Mouse (Mus musculus) liver, adult (tissue): ENCODE results near the gene Rnaseh2c.

ENCODE experiments used
- GATA4 ChIP-seq: IDR thresholded peaks from 2 replicates; pipeline ENCODE4 v1.6.1; 2014; ENCODE audit warnings: mild to moderate bottlenecking, low read length; ENCODE audit not compliant: insufficient replicate concordance

Gene Rnaseh2c

DNA sequence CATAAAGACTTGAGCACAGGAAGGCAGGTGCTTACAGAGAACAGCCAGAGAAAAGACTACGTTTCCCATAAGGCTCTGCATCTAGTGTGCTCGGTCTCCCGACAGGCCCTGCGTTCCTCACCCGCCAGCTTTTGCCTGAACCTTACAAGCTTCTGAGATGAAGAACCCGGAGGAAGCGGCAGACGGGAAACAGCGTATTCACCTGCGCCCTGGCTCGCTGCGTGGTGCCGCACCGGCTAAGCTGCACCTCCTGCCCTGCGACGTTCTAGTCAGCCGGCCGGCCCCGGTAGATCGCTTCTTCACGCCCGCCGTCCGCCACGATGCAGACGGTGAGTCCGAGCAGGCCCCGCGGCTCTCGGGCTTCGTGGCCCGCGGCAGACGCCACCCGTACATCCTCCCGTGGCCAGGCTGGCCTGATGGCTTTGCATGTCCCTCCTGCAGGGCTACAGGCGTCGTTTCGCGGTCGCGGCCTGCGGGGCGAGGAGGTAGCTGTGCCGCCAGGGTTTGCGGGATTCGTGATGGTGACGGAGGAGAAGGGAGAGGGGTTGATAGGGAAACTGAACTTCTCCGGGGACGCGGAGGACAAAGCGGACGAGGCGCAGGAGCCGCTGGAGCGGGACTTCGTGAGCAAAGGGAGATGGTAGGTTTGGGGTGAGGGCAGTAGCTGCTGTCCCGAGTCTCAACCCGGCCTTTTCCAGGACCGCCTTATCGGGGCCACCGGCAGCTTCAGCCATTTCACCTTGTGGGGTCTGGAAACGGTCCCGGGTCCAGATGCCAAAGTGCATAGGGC lies at the start of gene Rnaseh2c:
TSS of gene Rnaseh2c (plus strand) at position 122 of the 790 bp plus-strand sequence.
- no peak for TF ChIP-seq GATA4

DNA sequence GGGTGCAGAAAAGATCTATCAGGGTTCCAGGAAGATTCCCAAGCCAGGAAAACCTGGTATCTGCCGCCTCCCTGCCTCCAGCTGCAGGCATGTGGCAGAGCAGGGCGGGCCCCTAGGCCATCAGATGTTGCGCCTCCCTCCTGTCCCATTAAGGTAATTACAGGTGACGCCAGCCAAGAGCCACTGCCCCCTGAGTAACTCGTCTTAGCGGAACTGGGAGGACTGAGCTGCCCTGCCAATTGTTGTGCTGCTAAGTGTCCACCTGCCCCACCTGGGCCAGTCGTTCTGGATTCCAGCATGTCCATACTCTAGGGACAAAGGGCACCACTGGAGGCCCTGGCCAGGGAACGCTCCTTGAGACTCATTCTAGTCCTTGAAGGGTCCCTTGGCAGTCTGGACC lies 47.9 kb upstream of the Rnaseh2c start:
- no peak for TF ChIP-seq GATA4

- no peak for TF ChIP-seq GATA4
Measured at GRCm38 (mm10) chr19:5554212-5554611, 47.5 kb upstream of the Rnaseh2c start.

DNA sequence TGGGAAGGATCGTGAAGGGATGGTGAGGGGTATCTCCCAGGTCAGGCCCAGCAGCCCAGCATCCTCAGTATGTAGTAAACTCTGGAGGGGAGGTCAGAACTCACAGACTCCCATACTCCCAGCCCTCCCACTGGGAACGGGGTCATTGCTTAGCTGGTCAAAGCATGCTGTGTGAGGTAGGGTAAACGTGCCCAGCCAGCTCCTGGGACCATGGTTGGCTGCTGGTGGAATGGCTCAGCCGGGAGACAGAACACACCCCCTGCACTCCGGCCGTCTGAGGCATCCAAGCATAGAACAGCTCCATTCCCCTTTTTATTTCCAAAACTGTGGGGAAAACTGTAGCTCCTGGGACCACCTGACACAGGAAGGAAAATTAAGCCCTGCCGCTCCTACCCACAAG lies 43.5 kb upstream of the Rnaseh2c start:
- no peak for TF ChIP-seq GATA4

DNA sequence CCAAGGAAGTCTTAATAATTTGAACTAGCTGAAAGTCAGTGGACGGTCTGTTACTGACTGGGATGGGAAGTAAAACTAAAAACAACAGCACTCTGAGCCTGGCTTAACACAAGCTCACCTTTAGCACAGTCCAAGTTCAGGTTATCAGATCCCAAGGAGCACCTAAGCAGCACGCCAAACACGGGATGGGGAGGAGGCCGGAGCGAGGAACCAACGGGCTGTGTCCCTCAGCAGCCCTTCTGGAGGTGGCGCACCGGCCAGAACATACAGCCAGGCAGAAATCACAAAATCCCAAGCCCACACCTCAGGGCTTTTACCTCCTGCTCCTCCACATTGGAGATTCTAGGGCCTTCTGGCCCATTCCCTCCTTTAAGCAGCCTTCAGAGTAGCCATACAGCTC lies 42.9 kb upstream of the Rnaseh2c start:
- no peak for TF ChIP-seq GATA4

GRCm38 (mm10) chr19:5559229-5559628 lies 42.4 kb upstream of the Rnaseh2c start:
- no peak for TF ChIP-seq GATA4

DNA sequence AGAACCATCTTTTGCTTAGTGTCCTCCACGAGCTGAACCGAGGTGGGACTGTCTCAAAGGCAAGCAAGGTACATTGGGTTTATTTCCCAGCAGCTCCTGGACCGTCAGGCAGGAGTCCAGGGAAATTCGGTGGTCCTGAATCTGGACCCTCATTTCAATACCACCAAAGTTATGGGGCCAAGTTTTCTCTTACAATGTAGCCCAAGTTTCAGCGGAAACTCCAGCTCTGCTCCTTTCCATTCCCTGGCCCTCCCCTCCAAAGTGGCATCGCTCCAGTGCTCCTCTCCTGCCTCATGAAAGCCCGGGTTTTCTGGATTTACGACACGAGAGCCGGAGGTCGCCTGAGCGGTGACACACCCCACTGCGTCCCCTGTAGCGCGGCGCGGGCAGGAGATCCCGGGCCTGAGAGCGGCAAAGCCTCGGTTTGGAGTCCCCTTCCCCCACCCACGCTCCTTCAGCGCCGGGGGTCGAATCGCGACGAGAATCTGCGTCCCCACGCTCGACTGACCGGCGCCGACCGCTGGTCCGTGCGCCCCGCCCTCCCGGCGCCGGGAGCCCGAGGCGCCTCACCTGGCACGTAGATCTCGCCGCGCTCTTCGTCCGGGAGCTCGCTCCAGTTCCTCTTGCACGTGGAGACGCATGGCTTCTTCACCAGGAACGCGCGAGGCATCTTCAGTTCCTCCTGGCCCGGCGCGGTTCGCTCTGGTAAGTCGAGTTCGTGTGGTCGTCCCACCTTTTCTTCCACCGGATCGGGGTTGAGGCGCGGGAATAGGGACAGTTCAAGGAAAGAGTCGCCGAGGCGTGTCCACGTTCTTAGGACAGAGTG lies 41.8 kb upstream of the Rnaseh2c start:
- TF ChIP-seq GATA4: no peak

- TF ChIP-seq GATA4: no peak
Measured at GRCm38 (mm10) chr19:5560457-5561041, 41.1 kb upstream of the Rnaseh2c start, which contains the start of gene Ovol1. Gene Ovol1 (minus strand): TSS chr19:5560646.

DNA sequence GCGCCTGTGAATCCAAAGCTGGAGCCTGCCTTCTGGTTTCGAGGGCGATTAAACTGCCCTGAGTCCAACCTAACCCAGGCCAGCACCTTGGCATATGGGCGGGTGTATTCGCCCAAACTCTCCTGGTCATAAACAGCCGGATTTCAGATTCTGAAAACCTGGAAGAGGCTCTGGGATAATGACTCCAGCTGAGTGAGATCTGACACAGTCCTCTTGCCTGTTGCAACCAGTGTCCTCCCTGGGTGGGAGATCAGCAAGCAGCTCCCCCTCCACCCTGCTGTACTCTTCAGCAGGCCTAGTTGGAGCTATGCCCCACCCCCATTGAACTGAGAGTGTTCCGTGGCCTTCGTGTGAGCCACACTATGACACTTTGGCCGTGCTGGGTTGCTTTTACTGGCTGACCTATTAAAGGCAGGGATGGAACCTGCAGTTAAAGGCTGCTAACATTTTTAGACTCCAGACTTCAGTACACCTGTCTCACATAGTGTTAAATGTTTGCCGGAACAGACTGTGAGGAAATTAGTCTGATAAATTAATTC lies 40.4 kb upstream of the Rnaseh2c start:
- TF ChIP-seq GATA4: no peak

GRCm38 (mm10) chr19:5561886-5562285 lies 39.8 kb upstream of the Rnaseh2c start:
- TF ChIP-seq GATA4: no peak

- no peak for TF ChIP-seq GATA4
Measured at GRCm38 (mm10) chr19:5562776-5563175, 38.9 kb upstream of the Rnaseh2c start.

DNA sequence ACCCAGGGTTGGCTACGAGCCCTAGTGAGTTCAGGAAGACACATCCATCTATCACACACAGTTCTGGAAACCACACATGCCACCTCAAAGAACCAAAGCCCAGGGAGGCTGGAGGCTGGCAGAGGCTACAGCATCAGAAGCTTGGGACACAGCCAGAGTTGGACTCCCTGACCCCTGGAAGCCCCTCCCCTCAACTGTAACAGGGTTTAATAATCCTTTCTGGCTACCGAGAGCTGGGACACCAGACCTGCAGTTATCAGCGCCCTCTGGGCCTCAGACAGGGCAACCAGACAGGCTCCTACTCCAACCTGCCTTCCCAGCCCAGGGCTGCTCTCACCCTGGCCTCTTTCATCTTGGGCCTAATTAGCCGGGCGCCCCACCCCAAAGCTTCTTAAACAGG lies 35.4 kb upstream of the Rnaseh2c start:
- no peak for TF ChIP-seq GATA4

DNA sequence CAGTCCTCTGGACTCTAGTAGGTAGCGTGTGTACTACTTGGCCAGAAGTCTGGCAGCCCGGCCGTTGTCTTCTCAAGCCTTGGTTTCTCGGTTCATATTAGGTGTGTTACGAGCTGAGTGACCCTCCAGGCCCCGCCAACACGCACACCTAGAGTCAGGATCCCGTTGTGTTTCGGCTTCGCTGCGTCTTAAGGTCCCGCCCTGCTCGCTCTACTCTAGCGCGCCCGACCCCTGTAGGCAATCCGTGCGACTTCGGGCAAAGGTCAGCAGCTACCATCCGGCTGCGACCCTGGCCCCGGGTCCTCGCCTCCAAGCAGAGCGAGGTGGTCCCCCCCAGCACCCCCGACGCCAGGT lies 34.5 kb upstream of the Rnaseh2c start:
- no peak for TF ChIP-seq GATA4

DNA sequence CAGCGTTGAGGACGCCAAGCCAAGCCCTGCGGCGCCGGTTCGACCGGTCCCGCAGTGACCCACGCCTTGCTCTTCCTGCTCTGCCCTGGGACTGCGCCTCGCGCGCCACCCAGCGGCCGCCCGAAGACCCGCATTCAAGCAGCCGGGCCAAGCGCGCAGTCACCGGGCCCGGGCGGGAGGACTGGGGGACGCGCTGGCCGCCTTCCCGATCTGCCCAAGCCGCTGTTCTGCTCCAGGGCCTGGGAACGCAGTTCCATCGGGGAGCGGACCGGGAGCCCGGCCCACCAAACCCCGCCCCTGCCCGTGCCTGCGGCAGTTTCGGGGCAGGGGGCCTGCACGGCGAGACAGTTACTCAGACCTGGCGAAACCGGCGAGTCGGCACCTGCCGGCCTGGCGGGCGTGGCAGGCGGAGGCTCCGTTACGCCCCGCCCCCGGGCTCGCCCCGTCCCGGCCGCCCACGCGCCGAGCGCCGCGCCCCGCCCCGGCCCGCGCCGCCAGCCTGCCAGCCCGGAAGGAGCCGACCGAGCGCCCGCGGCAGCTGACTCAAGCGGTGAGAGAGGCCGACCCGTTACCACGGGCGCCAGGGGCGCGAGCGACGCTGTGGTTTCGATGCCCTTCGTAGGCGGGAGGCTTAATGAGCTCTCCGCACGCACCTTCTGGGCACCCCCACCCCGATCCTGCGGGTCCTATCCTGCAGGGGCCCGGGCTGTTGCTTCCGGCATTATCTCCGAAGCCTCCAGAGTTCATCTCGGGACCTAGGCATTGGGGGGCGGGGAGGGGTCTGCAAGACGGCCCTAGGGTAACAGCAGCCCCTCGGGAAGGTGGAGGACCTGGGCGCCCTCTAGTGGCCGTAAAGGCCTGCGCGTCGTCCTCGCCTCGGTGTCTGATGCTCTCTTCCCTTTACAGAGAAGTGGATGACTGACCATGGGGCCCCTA lies 33.9 kb upstream of the Rnaseh2c start, which contains the start of gene Ap5b1:
TSS of gene Ap5b1 (plus strand) at position 492 of the 936 bp plus-strand sequence.
- no peak for TF ChIP-seq GATA4
